Mouse (Mus musculus) thymus, adult 2 months (tissue): ENCODE data around the gene Sema6b.
A peak's percentile ranks its signal among the peaks of the same experiment; 100 is the strongest.

Experiments used
- CTCF ChIP-seq: fragments of 200-500 bp; IDR thresholded peaks from 2 replicates; pipeline ENCODE4 v1.5.1; 2012; ENCODE audit warnings: mild to moderate bottlenecking, control low read depth, low read length, moderate library complexity, borderline replicate concordance; ENCODE audit not compliant: control insufficient read depth, poor library complexity, insufficient read depth; ENCODE audit errors: extremely low read depth
- POLR2A ChIP-seq: fragments of 200-500 bp; IDR thresholded peaks from 2 replicates; pipeline ENCODE4 v1.6.1; 2012; ENCODE audit warnings: mild to moderate bottlenecking, low read length, control low read depth, moderate library complexity; ENCODE audit not compliant: control insufficient read depth, poor library complexity, insufficient read depth; ENCODE audit errors: extremely low read depth

DNA sequence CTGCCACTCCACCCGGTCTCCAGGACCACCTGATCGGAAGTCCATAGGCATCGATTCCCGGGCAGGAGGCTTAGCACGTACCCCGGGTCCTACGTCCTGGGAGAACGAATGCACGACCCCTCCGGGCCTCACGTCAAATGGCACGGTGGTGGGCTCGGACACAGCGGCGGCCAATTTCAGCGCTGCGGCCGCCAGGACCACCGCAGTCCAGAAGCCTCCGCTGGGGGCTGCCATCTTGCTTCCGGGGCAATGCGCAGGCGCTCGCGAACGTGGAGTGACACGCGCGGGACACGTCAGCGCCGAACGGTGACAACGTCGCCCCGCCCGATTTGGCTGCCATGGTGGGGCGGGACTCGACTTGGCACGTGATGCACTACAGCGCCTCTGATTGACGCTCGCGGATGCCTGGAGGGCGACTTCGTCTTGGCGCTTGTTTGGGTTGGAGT lies 43.5 kb upstream of the Sema6b start, which contains the start of gene Mydgf:
- peak; percentile 53; the same call in 1 of the 2 replicates for TF ChIP-seq CTCF
- TF ChIP-seq POLR2A = peak; percentile 57; the same call in 1 of the 2 replicates
